In genomic region chr1:170900799-170901467, GRCm38 (mm10) we compare ENCODE assay signal across 8 mouse cellular contexts. TPM values are rescaled to one million over a fixed set of nuclear protein-coding genes. Genes with fewer than 3 reads are reported as not detected.
DNase-seq lines count a peak whose midpoint lies in the region; ATAC-seq and TF ChIP-seq lines count a peak whose summit lies in the region.

No protein-coding gene starts in this region.

- no peak overlapping the region for H3K9ac ChIP-seq in heart, adult 2 months (ENCODE audit: low read depth, low read length)
- 0 out of 2 replicates have a peak overlapping the region, but pooled peaks have one; percentile 18 for H3K9ac ChIP-seq in liver, embryonic 16.5 days (ENCODE audit: low read depth, low read length)
- no peak overlapping the region for H3K9ac ChIP-seq in neural tube, embryonic 14.5 days (replicated peaks; ENCODE audit: low read depth, low read length)

- H3K4me2 ChIP-seq in liver, embryonic 16.5 days (ENCODE audit: low read depth, low read length), result peak overlapping the region; percentile 53
- H3K4me2 ChIP-seq in neural tube, embryonic 14.5 days (ENCODE audit: low read depth, low read length), result no peak overlapping the region

- H3K27ac ChIP-seq in brown adipose tissue, adult 24 weeks (replicated peaks; ENCODE audit: low read depth, low read length), result no peak overlapping the region
- no peak overlapping the region for H3K27ac ChIP-seq in heart, adult 2 months
- H3K27ac ChIP-seq in liver, embryonic 16.5 days (ENCODE audit: low read length), result no peak overlapping the region
- no peak overlapping the region for H3K27ac ChIP-seq in neural tube, embryonic 14.5 days (ENCODE audit: low read depth, low read length)

- H3K4me3 ChIP-seq in brown adipose tissue, adult 24 weeks (ENCODE audit: insufficient read depth, low read depth, low read length), result peak overlapping the region; percentile 40
- H3K4me3 ChIP-seq in heart, adult 2 months, result peak overlapping the region; percentile 19; the same call in 1 of the 2 replicates
- H3K4me3 ChIP-seq in liver, embryonic 16.5 days (ENCODE audit: low read depth, low read length), result peak overlapping the region; percentile 4; the same call in 1 of the 2 replicates
- no peak overlapping the region for H3K4me3 ChIP-seq in neural tube, embryonic 14.5 days (ENCODE audit: low read depth, low read length)

- no peaks in the 10 kb centered on the region for H3K36me3 ChIP-seq in heart, adult 2 months (ENCODE audit: control insufficient read depth, insufficient read depth, low read length)
- no peaks in the 10 kb centered on the region for H3K36me3 ChIP-seq in liver, embryonic 16.5 days (ENCODE audit: control insufficient read depth, insufficient read depth)
- H3K36me3 ChIP-seq in neural tube, embryonic 14.5 days (ENCODE audit: control insufficient read depth, insufficient read depth, low read length), result no peaks in the 10 kb centered on the region

- peak; percentile 79 for TF ChIP-seq CTCF in heart, adult 2 months (IDR thresholded peaks at IDR 0.05)

- H3K9me3 ChIP-seq in liver, embryonic 16.5 days (replicated peaks; ENCODE audit: control insufficient read depth, low read length), result no peaks in the 10 kb centered on the region
- H3K9me3 ChIP-seq in neural tube, embryonic 14.5 days (ENCODE audit: control insufficient read depth, low read length), result no peaks in the 10 kb centered on the region

- TF ChIP-seq EP300 in heart, adult 2 months (IDR thresholded peaks at IDR 0.05; ENCODE audit: insufficient read depth, low read depth, low read length), result no peak

- no peaks in the 10 kb centered on the region; the same call in 1 of the 2 replicates for H3K4me1 ChIP-seq in brown adipose tissue, adult 24 weeks (ENCODE audit: control insufficient read depth, insufficient read depth, insufficient read length, low read length)
- H3K4me1 ChIP-seq in heart, adult 2 months (ENCODE audit: control insufficient read depth, insufficient read depth, low read length), result no peaks in the 10 kb centered on the region; the same call in 1 of the 2 replicates
- peaks cover 5% of the 10 kb centered on the region; the same call in 1 of the 2 replicates for H3K4me1 ChIP-seq in liver, embryonic 16.5 days (ENCODE audit: control insufficient read depth, low read depth, low read length)
- no peaks in the 10 kb centered on the region for H3K4me1 ChIP-seq in neural tube, embryonic 14.5 days (ENCODE audit: control insufficient read depth, insufficient read depth, low read length)

- 18% methylated on average over 10 of the region's 10 CpGs for WGBS in heart, adult 2 months
- WGBS in liver, embryonic 16.5 days (ENCODE audit: insufficient replicate concordance), result 17% methylated on average over 10 of the region's 10 CpGs
- WGBS in neural tube, embryonic 14.5 days, result 38% methylated on average over 10 of the region's 10 CpGs

- no peak for ATAC-seq in liver, embryonic 16.5 days (ENCODE audit: low read depth)
- ATAC-seq in neural tube, embryonic 14.5 days (ENCODE audit: low read depth), result peak; percentile 72; the same call in 1 of the 2 replicates
- no peak for ATAC-seq in monocyte, adult 5-6 weeks (replicated peaks; ENCODE audit: insufficient number of reproducible peaks, low FRiP score, low TSS enrichment, poor library complexity, severe bottlenecking)

- H3K27me3 ChIP-seq in heart, adult 2 months (ENCODE audit: control insufficient read depth, insufficient read depth, low read length), result 0 out of 2 replicates have a peak, but pooled peaks cover 1% of the 10 kb centered on the region
- H3K27me3 ChIP-seq in liver, embryonic 16.5 days (ENCODE audit: control insufficient read depth, insufficient read depth, low read depth, low read length), result peaks cover 13% of the 10 kb centered on the region
- no peaks in the 10 kb centered on the region for H3K27me3 ChIP-seq in neural tube, embryonic 14.5 days (ENCODE audit: control insufficient read depth, insufficient read depth, low read length)

- intact Hi-C loops in heart, adult 2 months (cut with DNase I), result loop anchor here (1.0 kb wide), 2 partner anchors 91 to 95 kb away; no protein-coding TSS in a partner anchor

- TF ChIP-seq POLR2A in heart, adult 2 months (IDR thresholded peaks at IDR 0.05; ENCODE audit: insufficient read depth, low read depth, low read length), result no peak

- no peaks in the 10 kb centered on the region for H3K79me2 ChIP-seq in heart, adult 2 months (replicated peaks; ENCODE audit: control insufficient read depth, insufficient read depth, low read length)

- DNase-seq in testis, postnatal 10 days (ENCODE audit: low spot score), result peak; percentile 76
- DNase-seq in testis, postnatal 14 days (ENCODE audit: low spot score), result no peak
- peak in 1 of 2 experiments; percentile 29 for DNase-seq in heart, adult 2 months
- DNase-seq in kidney, adult 9 months, result peak; percentile 75

RNA-seq across cellular contexts. Expression of gene Fcrlb, which starts 11.8 kb away (rescaled TPM):
- not detected in 2 replicates for polyA plus RNA-seq in brown adipose tissue, adult 24 weeks (2012; ENCODE audit: insufficient read depth, insufficient read length, missing spikeins)
- total RNA-seq in heart, adult 2 months (2021), result not detected
- polyA plus RNA-seq in heart, adult 2 months (2012; rRNA removed), result not detected in 2 replicates
- polyA plus RNA-seq in liver, embryonic 16.5 days (2015; fragmentation: Nextera tagmentation; extraction: Ambion mirVana), result 0.06 and 0.07 TPM in 2 replicates
- polyA plus RNA-seq in neural tube, embryonic 14.5 days (2014; fragmentation: Nextera tagmentation; extraction: Ambion mirVana), result 0.70 and 1.2 TPM in 2 replicates
- 0.43 TPM in 1 of 3 replicates, not detected in the others for total RNA-seq in monocyte, adult 5-6 weeks (2017)

RNA-seq across cellular contexts. Expression of gene Dusp12, which starts 15.6 kb away (rescaled TPM):
- polyA plus RNA-seq in brown adipose tissue, adult 24 weeks (2012; ENCODE audit: insufficient read depth, insufficient read length, missing spikeins), result 6.1 and 12.9 TPM in 2 replicates
- 1 to 10 TPM; 6.8 to 7.0 TPM for total RNA-seq in heart, adult 2 months (2021)
- polyA plus RNA-seq in heart, adult 2 months (2012; rRNA removed), result 6.7 and 10.3 TPM in 2 replicates
- 20.5 and 21.4 TPM in 2 replicates for polyA plus RNA-seq in liver, embryonic 16.5 days (2015; fragmentation: Nextera tagmentation; extraction: Ambion mirVana)
- 44.6 and 51.0 TPM in 2 replicates for polyA plus RNA-seq in neural tube, embryonic 14.5 days (2014; fragmentation: Nextera tagmentation; extraction: Ambion mirVana)
- total RNA-seq in monocyte, adult 5-6 weeks (2017), result 7.0 to 16.2 TPM (median 9.7 TPM) in 3 replicates

RNA-seq across cellular contexts. Expression of gene Gm26620, which starts 16.1 kb away (rescaled TPM):
- not detected in 2 replicates for polyA plus RNA-seq in brown adipose tissue, adult 24 weeks (2012; ENCODE audit: insufficient read depth, insufficient read length, missing spikeins)
- total RNA-seq in heart, adult 2 months (2021), result under 1 TPM in 1 of 2 experiments, not detected in 1; 0.52 TPM
- polyA plus RNA-seq in heart, adult 2 months (2012; rRNA removed), result 0.53 and 0.61 TPM in 2 replicates
- 0.42 and 0.44 TPM in 2 replicates for polyA plus RNA-seq in liver, embryonic 16.5 days (2015; fragmentation: Nextera tagmentation; extraction: Ambion mirVana)
- 0.62 TPM in 1 of 2 replicates, not detected in the other for polyA plus RNA-seq in neural tube, embryonic 14.5 days (2014; fragmentation: Nextera tagmentation; extraction: Ambion mirVana)
- total RNA-seq in monocyte, adult 5-6 weeks (2017), result 0.97 TPM in 1 of 3 replicates, not detected in the others

RNA-seq across cellular contexts. Expression of gene Fcrla, which starts 26.4 kb away (rescaled TPM):
- polyA plus RNA-seq in brown adipose tissue, adult 24 weeks (2012; ENCODE audit: insufficient read depth, insufficient read length, missing spikeins), result 1.8 TPM in 1 of 2 replicates, not detected in the other
- under 1 TPM; 0.39 to 0.89 TPM for total RNA-seq in heart, adult 2 months (2021)
- 1.9 and 2.2 TPM in 2 replicates for polyA plus RNA-seq in heart, adult 2 months (2012; rRNA removed)
- 0.67 and 1.3 TPM in 2 replicates for polyA plus RNA-seq in liver, embryonic 16.5 days (2015; fragmentation: Nextera tagmentation; extraction: Ambion mirVana)
- polyA plus RNA-seq in neural tube, embryonic 14.5 days (2014; fragmentation: Nextera tagmentation; extraction: Ambion mirVana), result not detected in 2 replicates
- 25.8 to 50.1 TPM (median 35.3 TPM) in 3 replicates for total RNA-seq in monocyte, adult 5-6 weeks (2017)

RNA-seq across cellular contexts. Expression of gene Atf6, which starts 33.4 kb away (rescaled TPM):
- polyA plus RNA-seq in brown adipose tissue, adult 24 weeks (2012; ENCODE audit: insufficient read depth, insufficient read length, missing spikeins), result 11.1 and 14.5 TPM in 2 replicates
- 10 to 100 TPM; 62.6 to 82.3 TPM for total RNA-seq in heart, adult 2 months (2021)
- 22.0 and 44.5 TPM in 2 replicates for polyA plus RNA-seq in heart, adult 2 months (2012; rRNA removed)
- polyA plus RNA-seq in liver, embryonic 16.5 days (2015; fragmentation: Nextera tagmentation; extraction: Ambion mirVana), result 6.4 and 6.9 TPM in 2 replicates
- polyA plus RNA-seq in neural tube, embryonic 14.5 days (2014; fragmentation: Nextera tagmentation; extraction: Ambion mirVana), result 10.1 and 11.6 TPM in 2 replicates
- total RNA-seq in monocyte, adult 5-6 weeks (2017), result 45.8 to 71.9 TPM (median 49.6 TPM) in 3 replicates
